Mouse (Mus musculus) megakaryocyte, embryonic 14.5 days (primary cell): ENCODE results near the gene Nemf.

ENCODE experiments used
- FLI1 ChIP-seq: IDR thresholded peaks from 2 replicates; pipeline ENCODE4 v1.6.1; 2012; ENCODE audit warnings: low read length, inconsistent platforms, mixed read lengths
- GATA1 ChIP-seq: IDR thresholded peaks from 3 replicates; pipeline ENCODE4 v1.6.1; 2012; ENCODE audit warnings: mixed read lengths, low read length, inconsistent platforms, borderline replicate concordance

GRCm38 (mm10) chr12:69298281-69298680 lies 58.7 kb downstream of the Nemf start:
- TF ChIP-seq GATA1 (no peak), FLI1 (no peak)
